Mouse (Mus musculus): ENCODE measurements around the gene Lrrc8a.

Lrrc8a gene

GRCm38 (mm10) chr2:30261921-30262839, 24.7 kb downstream of the Lrrc8a start:
- no peak for DNase-seq

GRCm38 (mm10) chr2:30262840-30263441, 25.4 kb downstream of the Lrrc8a start:
- DNase-seq: peak; percentile 85 to 88

GRCm38 (mm10) chr2:30263811-30264210, 26.3 kb downstream of the Lrrc8a start:
- DNase-seq: no peak

GRCm38 (mm10) chr2:30264671-30265519, 27.4 kb downstream of the Lrrc8a start:
- DNase-seq: peak; percentile 57 to 72

GRCm38 (mm10) chr2:30265767-30266253, 28.3 kb downstream of the Lrrc8a start, which contains the start of gene Phyhd1:
TSS of gene Phyhd1 (plus strand) at chr2:30266203.
- DNase-seq: peak; percentile 87 to 95

- DNase-seq: peak; percentile 87 to 94
Measured at GRCm38 (mm10) chr2:30266392-30266941, 29.0 kb downstream of the Lrrc8a start.

GRCm38 (mm10) chr2:30267466-30267865, 30.0 kb downstream of the Lrrc8a start:
- no peak for DNase-seq

- no peak for DNase-seq
Measured at GRCm38 (mm10) chr2:30268371-30268770, 30.9 kb downstream of the Lrrc8a start.

GRCm38 (mm10) chr2:30269241-30269990, 31.9 kb downstream of the Lrrc8a start:
- no peak for DNase-seq

- peak; percentile 72 to 84 for DNase-seq
Measured at GRCm38 (mm10) chr2:30270134-30270533, 32.6 kb downstream of the Lrrc8a start.

GRCm38 (mm10) chr2:30280743-30281142, 43.2 kb downstream of the Lrrc8a start, which contains the start of gene Gm28038:
TSS of gene Gm28038 (plus strand) at chr2:30281043.
- no peak for DNase-seq

GRCm38 (mm10) chr2:30281651-30282050, 44.1 kb downstream of the Lrrc8a start:
- DNase-seq: no peak

- DNase-seq: no peak
Measured at GRCm38 (mm10) chr2:30283193-30283592, 45.7 kb downstream of the Lrrc8a start.

GRCm38 (mm10) chr2:30285004-30285403, 47.5 kb downstream of the Lrrc8a start:
- DNase-seq: no peak

- peak in 1 of 2 experiments; percentile 52 for DNase-seq
Measured at GRCm38 (mm10) chr2:30285416-30286181, 48.1 kb downstream of the Lrrc8a start.

GRCm38 (mm10) chr2:30286192-30287026, 48.9 kb downstream of the Lrrc8a start, which contains the start of the genes Dolk and Nup188:
TSS of gene Dolk (minus strand) at chr2:30286334.
TSS of gene Nup188 (plus strand) at chr2:30286397.
- DNase-seq: peak; percentile 98 to 99

GRCm38 (mm10) chr2:30287027-30287373, 49.5 kb downstream of the Lrrc8a start:
- no peak for DNase-seq

- no peak for DNase-seq
Measured at GRCm38 (mm10) chr2:30299525-30299924, 62.0 kb downstream of the Lrrc8a start.

GRCm38 (mm10) chr2:30299966-30300365, 62.5 kb downstream of the Lrrc8a start:
- no peak for DNase-seq

- no peak for DNase-seq
Measured at GRCm38 (mm10) chr2:30306087-30306486, 68.6 kb downstream of the Lrrc8a start.

Data from kidney, postnatal 25 days (tissue).